ENCODE assay signal across 29 mouse cellular contexts in genomic region chr10:31580073-31580472, GRCm38 (mm10). TPM values are rescaled to one million over a fixed set of nuclear protein-coding genes. Genes with fewer than 3 reads are reported as not detected.
"Had no signal": no experiment of that assay in that cellular context is flagged by ENCODE, and none has a peak within 500 bp of the region (broad histone marks: within the 10 kb centered on the region; RNA-seq: fewer than 3 reads in every experiment).

No protein-coding gene starts in this region.

- H3K9ac ChIP-seq: embryonic facial prominence, embryonic 12.5 days; embryonic facial prominence, embryonic 13.5 days; embryonic facial prominence, embryonic 15.5 days; forebrain, embryonic 12.5 days; forebrain, embryonic 13.5 days; forebrain, embryonic 15.5 days; forebrain, postnatal 0 days had no signal

- H3K36me3 ChIP-seq: embryonic facial prominence, embryonic 10.5 days; embryonic facial prominence, embryonic 12.5 days; embryonic facial prominence, embryonic 13.5 days; embryonic facial prominence, embryonic 15.5 days; forebrain, embryonic 10.5 days; forebrain, embryonic 12.5 days; forebrain, embryonic 15.5 days had no signal

- H3K27me3 ChIP-seq: embryonic facial prominence, embryonic 12.5 days; embryonic facial prominence, embryonic 13.5 days; embryonic facial prominence, embryonic 15.5 days; forebrain, embryonic 12.5 days; forebrain, embryonic 13.5 days; forebrain, embryonic 15.5 days had no signal

- H3K4me1 ChIP-seq: embryonic facial prominence, embryonic 10.5 days; embryonic facial prominence, embryonic 12.5 days; embryonic facial prominence, embryonic 13.5 days; embryonic facial prominence, embryonic 15.5 days; forebrain, embryonic 10.5 days; forebrain, embryonic 12.5 days; forebrain, embryonic 13.5 days; forebrain, embryonic 15.5 days had no signal

- H3K4me2 ChIP-seq: embryonic facial prominence, embryonic 12.5 days; embryonic facial prominence, embryonic 13.5 days; embryonic facial prominence, embryonic 15.5 days; forebrain, embryonic 12.5 days; forebrain, embryonic 13.5 days; forebrain, embryonic 15.5 days had no signal

- DNase-seq: cerebellum, adult 2 months; cerebellum, adult 8-10 months; cerebellum, adult 9-10 months; cerebellum, adult 9-11 months; cerebellum, postnatal 10 days; cerebellum, postnatal 14 days; cerebellum, postnatal 25 days; cerebellum, postnatal 36 days; embryo, embryonic 11 days; forebrain, postnatal 0 days; gastrocnemius, adult 2 months; gastrocnemius, postnatal 10 days; gastrocnemius, postnatal 14 days; gastrocnemius, postnatal 25 days; gastrocnemius, postnatal 36 days; heart, adult 11 months; heart, adult 18-20 months; heart, adult 2 months had no signal

- H3K9me3 ChIP-seq: embryonic facial prominence, embryonic 10.5 days; embryonic facial prominence, embryonic 12.5 days; embryonic facial prominence, embryonic 13.5 days; embryonic facial prominence, embryonic 15.5 days; forebrain, embryonic 12.5 days; forebrain, embryonic 13.5 days; forebrain, embryonic 15.5 days had no signal

- ATAC-seq: forebrain, embryonic 13.5 days; forebrain, embryonic 14.5 days; forebrain, embryonic 15.5 days; forebrain, embryonic 16.5 days; forebrain, postnatal 0 days had no signal

- H3K27ac ChIP-seq: embryonic facial prominence, embryonic 10.5 days; embryonic facial prominence, embryonic 12.5 days; embryonic facial prominence, embryonic 13.5 days; embryonic facial prominence, embryonic 15.5 days; forebrain, embryonic 10.5 days; forebrain, embryonic 12.5 days; forebrain, embryonic 13.5 days; forebrain, embryonic 15.5 days; gastrocnemius, adult 2 months; heart, adult 2 months had no signal

- H3K4me3 ChIP-seq: embryonic facial prominence, embryonic 10.5 days; embryonic facial prominence, embryonic 12.5 days; embryonic facial prominence, embryonic 13.5 days; embryonic facial prominence, embryonic 15.5 days; erythroblast, embryonic 14.5 days; forebrain, embryonic 10.5 days; forebrain, embryonic 12.5 days; forebrain, embryonic 13.5 days; forebrain, embryonic 15.5 days; gastrocnemius, adult 2 months; heart, adult 2 months had no signal

RNA-seq across cellular contexts. Expression of gene Rnf217, which starts 28.9 kb away (rescaled TPM):
- polyA plus RNA-seq: erythroblast, embryonic 14.5 days had no signal
